Mouse (Mus musculus) embryonic facial prominence, embryonic 10.5 days (tissue): ENCODE results near the gene Nav2. TPM values are rescaled to one million over a fixed set of nuclear protein-coding genes. Genes with fewer than 3 reads are reported as not detected.

Source experiments
- DNase-seq: peaks from one replicate; pipeline ENCODE4 v3.0.0-alpha.2; 2017; ENCODE audit warnings: low spot score
- H3K27ac ChIP-seq: fragments of 300-500 bp; sonication (generic); replicated peaks from 2 replicates; pipeline ENCODE4 v1.5.1; 2016; ENCODE audit warnings: mild to moderate bottlenecking
- H3K27me3 ChIP-seq: fragments of 300-500 bp; sonication (generic); replicated peaks from 2 replicates; pipeline ENCODE4 v1.6.1; 2016; ENCODE audit warnings: low read depth, mild to moderate bottlenecking; ENCODE audit not compliant: poor library complexity, severe bottlenecking
- H3K36me3 ChIP-seq: fragments of 300-500 bp; sonication (generic); replicated peaks from 2 replicates; pipeline ENCODE4 v1.6.1; 2016; ENCODE audit warnings: mild to moderate bottlenecking, moderate library complexity
- H3K4me1 ChIP-seq: fragments of 300-500 bp; sonication (generic); 2 replicates; pipeline ENCODE4 v1.6.1; 2016
- H3K4me3 ChIP-seq: fragments of 300-500 bp; sonication (generic); 2 replicates; pipeline ENCODE4 v1.5.1; 2016; ENCODE audit warnings: mild to moderate bottlenecking, moderate library complexity
- H3K9me3 ChIP-seq: fragments of 300-500 bp; sonication (generic); 2 replicates; pipeline ENCODE4 v1.6.1; 2016; ENCODE audit warnings: mild to moderate bottlenecking
- WGBS: fragments of 180-500 bp; shearing (Covaris S2); methylation state at CpG from one replicate; pipeline ENCODE4 v1.1.7; 2016; 5-methylcytosine and 5-hydroxymethylcytosine counted together
- polyA plus RNA-seq: library from polyadenylated mRNA; unstranded; fragments of >200 nt; fragmentation: Nextera tagmentation; extraction: Ambion mirVana; gene quantifications from 2 replicates; pipeline ENCODE4 v1.2.1, GENCODE M21; 2016

The Nav2 gene
- polyA plus RNA-seq, 1 experiment from 2014 or later = 11.5 TPM

- H3K4me1 ChIP-seq = no peaks in the 10 kb centered on the region
- H3K9me3 ChIP-seq = peaks cover 4% of the 10 kb centered on the region; the same call in 1 of the 2 replicates
- no peaks in the 10 kb centered on the region for H3K36me3 ChIP-seq
- 76% methylated on average over 2 of the region's 2 CpGs for WGBS
- no peaks in the 10 kb centered on the region for H3K27me3 ChIP-seq
- H3K4me3 ChIP-seq = no peak overlapping the region
- no peak overlapping the region for H3K27ac ChIP-seq
- no peak for DNase-seq
Measured at GRCm38 (mm10) chr7:49139762-49140161, 231.2 kb downstream of the Nav2 start.

- no peak for DNase-seq
Measured at GRCm38 (mm10) chr7:49143966-49144365, 235.4 kb downstream of the Nav2 start.

GRCm38 (mm10) chr7:49145749-49146670, 237.5 kb downstream of the Nav2 start:
- Histone ChIP-seq H3K9me3 (no peaks in the 10 kb centered on the region), H3K27ac (no peak overlapping the region), H3K27me3 (no peaks in the 10 kb centered on the region), H3K4me3 (no peak overlapping the region), H3K36me3 (no peaks in the 10 kb centered on the region), H3K4me1 (peaks cover 10% of the 10 kb centered on the region; the same call in 1 of the 2 replicates)
- no peak for DNase-seq
- WGBS = 63% methylated on average over 22 of the region's 22 CpGs

More at GRCm38 (mm10) chr7:49143966-49144365, 235.4 kb downstream of the Nav2 start:
- Histone ChIP-seq H3K36me3 (no peaks in the 10 kb centered on the region), H3K9me3 (no peaks in the 10 kb centered on the region), H3K27me3 (no peaks in the 10 kb centered on the region), H3K4me3 (no peak overlapping the region), H3K27ac (no peak overlapping the region), H3K4me1 (peaks cover 10% of the 10 kb centered on the region; the same call in 1 of the 2 replicates)
- WGBS = 86% methylated on average over 7 of the region's 7 CpGs

GRCm38 (mm10) chr7:49152297-49152696, 243.8 kb downstream of the Nav2 start:
- Histone ChIP-seq H3K9me3 (0 out of 2 replicates have a peak, but pooled peaks cover 2% of the 10 kb centered on the region), H3K27ac (no peak overlapping the region)

GRCm38 (mm10) chr7:49152713-49153112, 244.2 kb downstream of the Nav2 start:
- Histone ChIP-seq H3K36me3 (no peaks in the 10 kb centered on the region), H3K9me3 (0 out of 2 replicates have a peak, but pooled peaks cover 2% of the 10 kb centered on the region), H3K27ac (no peak overlapping the region), H3K4me3 (no peak overlapping the region), H3K27me3 (no peaks in the 10 kb centered on the region), H3K4me1 (no peaks in the 10 kb centered on the region)
- 76% methylated on average over 9 of the region's 9 CpGs for WGBS
- DNase-seq = no peak

More at GRCm38 (mm10) chr7:49152297-49152696, 243.8 kb downstream of the Nav2 start:
- Histone ChIP-seq H3K27me3 (no peaks in the 10 kb centered on the region), H3K4me1 (no peaks in the 10 kb centered on the region), H3K4me3 (no peak overlapping the region), H3K36me3 (no peaks in the 10 kb centered on the region)
- WGBS = 76% methylated on average over 5 of the region's 5 CpGs
- no peak for DNase-seq

GRCm38 (mm10) chr7:49158641-49159381, 250.3 kb downstream of the Nav2 start:
- DNase-seq = no peak
- 0 out of 2 replicates have a peak, but pooled peaks cover 2% of the 10 kb centered on the region for H3K9me3 ChIP-seq
- H3K4me3 ChIP-seq = no peak overlapping the region
- no peaks in the 10 kb centered on the region for H3K36me3 ChIP-seq
- 80% methylated on average over 12 of the region's 12 CpGs for WGBS
- H3K27me3 ChIP-seq = no peaks in the 10 kb centered on the region
- H3K4me1 ChIP-seq = peaks cover 6% of the 10 kb centered on the region; the same call in 1 of the 2 replicates
- H3K27ac ChIP-seq = no peak overlapping the region

- Histone ChIP-seq H3K9me3 (0 out of 2 replicates have a peak, but pooled peaks cover 2% of the 10 kb centered on the region), H3K36me3 (no peaks in the 10 kb centered on the region), H3K4me1 (peaks cover 6% of the 10 kb centered on the region; the same call in 1 of the 2 replicates), H3K27ac (no peak overlapping the region), H3K27me3 (no peaks in the 10 kb centered on the region), H3K4me3 (no peak overlapping the region)
- 82% methylated on average over 18 of the region's 18 CpGs for WGBS
- no peak for DNase-seq
Measured at GRCm38 (mm10) chr7:49159646-49160555, 251.4 kb downstream of the Nav2 start.

GRCm38 (mm10) chr7:49162079-49162478, 253.6 kb downstream of the Nav2 start:
- 58% methylated on average over 9 of the region's 9 CpGs for WGBS
- Histone ChIP-seq H3K36me3 (no peaks in the 10 kb centered on the region), H3K4me1 (peaks cover 6% of the 10 kb centered on the region; the same call in 1 of the 2 replicates), H3K9me3 (no peaks in the 10 kb centered on the region), H3K4me3 (no peak overlapping the region), H3K27me3 (no peaks in the 10 kb centered on the region), H3K27ac (no peak overlapping the region)
- DNase-seq = no peak

- 70% methylated on average over 11 of the region's 11 CpGs for WGBS
- H3K9me3 ChIP-seq = no peaks in the 10 kb centered on the region
- no peaks in the 10 kb centered on the region for H3K36me3 ChIP-seq
- H3K4me3 ChIP-seq = no peak overlapping the region
- H3K27me3 ChIP-seq = no peaks in the 10 kb centered on the region
- DNase-seq = no peak
- H3K4me1 ChIP-seq = peaks cover 6% of the 10 kb centered on the region; the same call in 1 of the 2 replicates
- no peak overlapping the region for H3K27ac ChIP-seq
Measured at GRCm38 (mm10) chr7:49163789-49164188, 255.3 kb downstream of the Nav2 start.

- Histone ChIP-seq H3K9me3 (no peaks in the 10 kb centered on the region), H3K27me3 (no peaks in the 10 kb centered on the region), H3K4me1 (peaks cover 9% of the 10 kb centered on the region), H3K27ac (no peak overlapping the region), H3K36me3 (no peaks in the 10 kb centered on the region), H3K4me3 (no peak overlapping the region)
- DNase-seq = no peak
- WGBS = 91% methylated on average over 8 of the region's 8 CpGs
Measured at GRCm38 (mm10) chr7:49164868-49165267, 256.4 kb downstream of the Nav2 start.

GRCm38 (mm10) chr7:49172926-49173325, 264.4 kb downstream of the Nav2 start:
- H3K4me1 ChIP-seq = peaks cover 9% of the 10 kb centered on the region
- WGBS = 85% methylated on average over 3 of the region's 3 CpGs
- H3K9me3 ChIP-seq = no peaks in the 10 kb centered on the region
- DNase-seq = no peak
- H3K27me3 ChIP-seq = no peaks in the 10 kb centered on the region
- no peaks in the 10 kb centered on the region for H3K36me3 ChIP-seq
- no peak overlapping the region for H3K4me3 ChIP-seq
- no peak overlapping the region for H3K27ac ChIP-seq
